Mouse (Mus musculus) small intestine, adult 2 months (tissue): ENCODE data around the gene Vmn1r61. TPM values are rescaled to one million over a fixed set of nuclear protein-coding genes. Genes with fewer than 3 reads are reported as not detected.

Source experiments
- H3K27ac ChIP-seq: fragments of 200-500 bp; 2 replicates; pipeline ENCODE4 v1.5.1; 2012; ENCODE audit warnings: low read depth, low read length, control low read depth, inconsistent platforms; ENCODE audit not compliant: insufficient read depth
- H3K27me3 ChIP-seq: fragments of 200-500 bp; 2 replicates; pipeline ENCODE4 v1.6.1; 2012; ENCODE audit warnings: mild to moderate bottlenecking, moderate library complexity, low read length, inconsistent platforms; ENCODE audit not compliant: control insufficient read depth, insufficient read depth
- H3K36me3 ChIP-seq: fragments of 200-500 bp; 2 replicates; pipeline ENCODE4 v1.6.1; 2012; ENCODE audit warnings: mild to moderate bottlenecking, low read length, control low read depth, inconsistent platforms; ENCODE audit not compliant: control insufficient read depth, insufficient read depth
- H3K4me1 ChIP-seq: fragments of 200-500 bp; 2 replicates; pipeline ENCODE4 v1.6.1; 2012; ENCODE audit warnings: low read length, inconsistent platforms, mixed read lengths; ENCODE audit not compliant: control insufficient read depth, insufficient read depth, insufficient read length
- H3K4me3 ChIP-seq: fragments of 200-500 bp; 2 replicates; pipeline ENCODE4 v1.5.1; 2012; ENCODE audit warnings: low read depth, mild to moderate bottlenecking, control low read depth, inconsistent platforms, low read length, moderate library complexity
- CTCF ChIP-seq: fragments of 200-500 bp; IDR thresholded peaks from 2 replicates; pipeline ENCODE4 v1.5.1; 2012; ENCODE audit warnings: low read depth, mild to moderate bottlenecking, control low read depth, inconsistent platforms, low read length, moderate library complexity, mixed read lengths; ENCODE audit not compliant: insufficient replicate concordance, insufficient read length; ENCODE audit errors: extremely low read depth
- POLR2A ChIP-seq: fragments of 200-500 bp; IDR thresholded peaks from 2 replicates; pipeline ENCODE4 v1.6.1; 2012; ENCODE audit warnings: low read depth, mild to moderate bottlenecking, control low read depth, inconsistent platforms, low read length, moderate library complexity
- polyA plus RNA-seq: library from polyadenylated mRNA; depleted of rRNA; stranded (reverse); fragments of >200 nt; gene quantifications from 2 replicates; pipeline ENCODE4 v1.2.3, GENCODE M21; 2012; rRNA removed

Vmn1r61 gene
- polyA plus RNA-seq, result not detected in 2 replicates

DNA sequence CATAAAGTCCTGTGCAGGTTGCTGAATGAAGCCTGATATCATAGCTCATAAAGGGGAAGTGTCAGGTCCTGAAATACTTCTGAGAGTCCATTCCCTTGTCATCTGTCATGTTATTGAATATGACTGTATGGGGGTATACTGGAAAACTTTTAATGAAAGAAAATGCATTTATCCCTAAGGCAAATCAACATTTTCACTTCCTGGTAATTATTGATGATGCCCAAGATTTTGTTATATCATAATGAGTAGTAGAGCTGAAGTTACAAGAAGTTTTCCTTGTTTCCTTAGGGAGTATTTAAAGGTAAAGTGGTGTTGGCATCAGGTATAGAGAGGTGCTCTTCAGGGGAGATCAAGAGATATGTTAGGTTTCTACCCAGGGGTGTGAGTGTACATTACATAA, at the start of gene Vmn1r61:
Gene Vmn1r61 (minus strand): TSS at position 101 of the 400 bp plus-strand sequence.
- H3K27ac ChIP-seq, result no peak within 1 kb of the TSS
- TF ChIP-seq CTCF, result no peak
- TF ChIP-seq POLR2A, result no peak
- no peaks in the 10 kb centered on the region for H3K27me3 ChIP-seq
- H3K4me3 ChIP-seq, result no peak within 1 kb of the TSS
- no peaks in the 10 kb centered on the region for H3K36me3 ChIP-seq
- no peaks in the 10 kb centered on the region for H3K4me1 ChIP-seq

Other genes with a start within 250 kb of the Vmn1r61 start
- not detected in 2 replicates for gene Vmn1r58, start 199.9 kb downstream of the Vmn1r61 start, polyA plus RNA-seq
- not detected in 2 replicates for gene Vmn1r59, start 156.5 kb downstream of the Vmn1r61 start, polyA plus RNA-seq
- gene Vmn2r28, start 119.3 kb downstream of the Vmn1r61 start, polyA plus RNA-seq, result not detected in 2 replicates
- not detected in 2 replicates for gene Vmn1r60, start 66.0 kb downstream of the Vmn1r61 start, polyA plus RNA-seq
- gene Vmn1r62, start 60.3 kb upstream of the Vmn1r61 start, polyA plus RNA-seq, result not detected in 2 replicates
- not detected in 2 replicates for gene Vmn1r63, start 192.2 kb upstream of the Vmn1r61 start, polyA plus RNA-seq